Mouse (Mus musculus) C2C12 (cell line): ENCODE results near the gene Sin3a. TPM values are rescaled to one million over a fixed set of nuclear protein-coding genes. Genes with fewer than 3 reads are reported as not detected.

Source experiments
- H3K27me3 ChIP-seq: one replicate; pipeline ENCODE4 v1.6.1; 2011; ENCODE audit not compliant: control insufficient read depth, insufficient read depth, insufficient read length
- H3K36me3 ChIP-seq: one replicate; pipeline ENCODE4 v1.6.1; 2011; ENCODE audit not compliant: control insufficient read depth, insufficient read depth
- H3K4me3 ChIP-seq: one replicate; pipeline ENCODE4 v1.5.1; 2011; ENCODE audit warnings: mild to moderate bottlenecking, control low read depth; ENCODE audit not compliant: poor library complexity, insufficient read depth, severe bottlenecking
- H3K79me2 ChIP-seq: one replicate; pipeline ENCODE4 v1.6.1; 2011; ENCODE audit not compliant: control insufficient read depth, insufficient read depth
- H3K79me3 ChIP-seq: one replicate; pipeline ENCODE4 v1.6.1; 2011; ENCODE audit warnings: low read depth, control low read depth
- H3ac ChIP-seq: one replicate; pipeline ENCODE3; 2011; ENCODE audit warnings: low read depth; ENCODE audit not compliant: control insufficient read depth, insufficient read length
- CEBPB ChIP-seq: IDR thresholded peaks from one replicate; pipeline ENCODE4 v1.6.1; 2011; ENCODE audit warnings: low read depth, mild to moderate bottlenecking, control low read depth, moderate library complexity
- CTCF ChIP-seq: IDR thresholded peaks from one replicate; pipeline ENCODE4 v1.5.1; 2011; ENCODE audit not compliant: control insufficient read depth, insufficient read depth, insufficient read length
- FOSL1 ChIP-seq: IDR thresholded peaks from one replicate; pipeline ENCODE4 v1.8.0; 2011; ENCODE audit warnings: mild to moderate bottlenecking, low read length; ENCODE audit not compliant: poor library complexity, insufficient read depth, severe bottlenecking
- MAX ChIP-seq: IDR thresholded peaks from one replicate; pipeline ENCODE4 v1.6.1; 2011; ENCODE audit warnings: mild to moderate bottlenecking, control low read depth
- MYOD1 ChIP-seq: IDR thresholded peaks from one replicate; pipeline ENCODE4 v1.6.1; 2011; ENCODE audit warnings: low read depth; ENCODE audit not compliant: control insufficient read depth, insufficient read length
- MYOG ChIP-seq: IDR thresholded peaks from one replicate; pipeline ENCODE4 v1.6.1; 2011; ENCODE audit not compliant: control insufficient read depth, insufficient read length; ENCODE audit errors: extremely low read depth
- USF1 ChIP-seq: IDR thresholded peaks from one replicate; pipeline ENCODE4 v1.6.1; 2011; ENCODE audit warnings: low read depth, mild to moderate bottlenecking, control low read depth, moderate library complexity
- long read RNA-seq, 2 experiments: library from polyadenylated mRNA; unstranded; transcript quantifications; one replicate each; pipeline ENCODE4 v2.0.0; 2019 to 2020
- polyA plus RNA-seq: library from polyadenylated mRNA; unstranded; fragments of >200 nt; fragmentation: generic; extraction: Trizol; gene quantifications from one replicate; pipeline ENCODE4 v1.2.1, GENCODE M21; 2012; ENCODE audit warnings: missing spikeins

Gene Sin3a
- 16.6 TPM for polyA plus RNA-seq
- long read RNA-seq, experiment 1, partial matches to known transcripts: 3 of 7 reads
- long read RNA-seq, experiment 1, other reads (novel, unspliced or antisense): 4 of 7 reads
- long read RNA-seq, experiment 2, full-length matches to known transcripts: 14 of 96 reads
- long read RNA-seq, experiment 2, partial matches to known transcripts: 44 of 96 reads
- long read RNA-seq, experiment 2, other reads (novel, unspliced or antisense): 38 of 96 reads

DNA sequence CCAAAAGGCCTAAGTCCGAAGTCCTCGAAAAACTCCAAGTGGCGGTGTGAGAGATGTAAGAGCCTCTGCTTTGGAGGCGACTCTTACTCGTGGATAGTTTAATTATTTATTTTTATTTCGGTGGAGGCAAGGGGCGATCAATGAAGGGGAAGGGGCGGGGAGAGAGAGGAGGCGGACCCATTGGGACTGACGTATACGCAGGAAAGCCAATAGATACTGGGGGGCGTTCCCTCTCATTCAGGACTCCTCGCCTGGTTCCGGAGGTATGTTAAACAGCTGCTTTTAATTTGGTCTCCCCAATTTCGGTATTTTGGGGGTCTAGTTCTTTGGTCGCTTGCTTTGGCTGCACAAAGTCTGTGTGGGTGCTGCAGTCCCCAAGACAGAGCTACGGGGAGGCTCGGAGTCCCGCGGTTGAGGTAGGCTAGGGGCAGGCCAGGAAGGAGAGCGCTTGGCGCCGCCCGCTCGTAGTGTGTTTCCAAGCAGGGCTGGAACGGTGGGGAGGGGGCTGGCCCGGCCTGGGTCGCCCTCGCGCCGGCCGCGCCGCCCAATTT lies at the start of gene Sin3a:
Sin3a (plus strand) TSS at position 240 of the 551 bp plus-strand sequence.
- no peaks in the 10 kb centered on the region for H3K36me3 ChIP-seq
- peaks cover 11% of the 10 kb centered on the region for H3K79me2 ChIP-seq
- peaks cover 2% of the 10 kb centered on the region for H3K79me3 ChIP-seq
- TF ChIP-seq USF1 (no peak), CEBPB (no peak), MYOD1 (no peak), MYOG (no peak), MAX (no peak), CTCF (no peak), FOSL1 (no peak)
- H3ac ChIP-seq: peak within 1 kb of the TSS; percentile 85
- H3K27me3 ChIP-seq: no peaks in the 10 kb centered on the region
- H3K4me3 ChIP-seq: peak within 1 kb of the TSS; percentile 65

DNA sequence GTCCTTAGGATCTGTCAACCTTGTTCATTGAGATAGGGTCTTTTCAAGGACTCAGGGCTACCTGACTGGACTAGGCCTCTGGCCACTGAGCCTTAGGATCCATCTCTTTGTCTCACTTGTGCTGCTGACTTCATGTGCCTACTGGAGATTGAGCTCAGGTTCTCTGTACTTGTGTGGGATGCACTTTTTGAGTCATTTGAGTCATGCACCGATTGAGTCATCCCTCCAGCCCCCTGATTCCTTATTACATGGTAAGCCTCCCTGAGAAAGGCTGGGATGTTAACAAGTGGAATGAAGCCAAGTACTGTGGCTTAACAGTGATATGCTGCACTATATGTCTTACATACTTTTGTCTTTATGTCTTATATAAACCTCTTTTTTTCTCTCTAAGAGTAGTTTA lies 40.1 kb upstream of the Sin3a start:
- peaks cover 42% of the 10 kb centered on the region for H3K36me3 ChIP-seq
- no peaks in the 10 kb centered on the region for H3K79me3 ChIP-seq
- H3K4me3 ChIP-seq: no peak overlapping the region

DNA sequence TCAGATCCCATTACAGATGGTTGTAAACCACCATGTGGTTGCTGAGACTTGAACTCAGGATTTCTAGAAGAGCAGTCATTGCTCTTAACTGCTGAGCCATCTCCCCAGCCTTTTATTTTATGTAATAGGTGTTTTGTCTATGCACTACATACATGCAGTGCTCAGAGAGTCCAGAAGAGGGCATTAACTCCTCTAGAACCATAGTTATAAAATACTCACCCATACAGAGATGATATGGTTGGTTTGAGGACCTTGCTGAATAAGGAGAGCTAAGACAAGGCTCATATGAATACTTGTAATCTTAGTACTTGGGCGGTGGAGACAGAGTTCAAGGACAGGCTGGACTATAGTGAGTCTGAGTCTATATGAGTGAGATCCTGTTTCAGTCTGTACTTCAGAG lies 15.6 kb upstream of the Sin3a start:
- Histone ChIP-seq H3K4me3 (no peak overlapping the region), H3ac (no peak overlapping the region), H3K36me3 (peaks cover 44% of the 10 kb centered on the region), H3K27me3 (no peaks in the 10 kb centered on the region), H3K79me2 (no peaks in the 10 kb centered on the region), H3K79me3 (no peaks in the 10 kb centered on the region)
- TF ChIP-seq CEBPB: no peak
- no peak for TF ChIP-seq USF1
- no peak for TF ChIP-seq MAX
- no peak for TF ChIP-seq FOSL1
- TF ChIP-seq CTCF: no peak
- TF ChIP-seq MYOG: no peak
- no peak for TF ChIP-seq MYOD1

More for the DNA sequence above, 40.1 kb upstream of the Sin3a start:
- Histone ChIP-seq H3ac (no peak overlapping the region), H3K27me3 (no peaks in the 10 kb centered on the region), H3K79me2 (no peaks in the 10 kb centered on the region)
- no peak for TF ChIP-seq MYOD1
- no peak for TF ChIP-seq MYOG
- no peak for TF ChIP-seq CTCF
- TF ChIP-seq FOSL1: no peak
- TF ChIP-seq CEBPB: no peak
- TF ChIP-seq USF1: no peak

GRCm38 (mm10) chr9:57064164-57064563 lies 7.7 kb upstream of the Sin3a start:
- TF ChIP-seq MYOD1 (no peak), MAX (no peak), CTCF (no peak)
- Histone ChIP-seq H3ac (no peak overlapping the region), H3K36me3 (peaks cover 15% of the 10 kb centered on the region), H3K79me3 (no peaks in the 10 kb centered on the region), H3K27me3 (no peaks in the 10 kb centered on the region), H3K4me3 (no peak overlapping the region), H3K79me2 (no peaks in the 10 kb centered on the region)

DNA sequence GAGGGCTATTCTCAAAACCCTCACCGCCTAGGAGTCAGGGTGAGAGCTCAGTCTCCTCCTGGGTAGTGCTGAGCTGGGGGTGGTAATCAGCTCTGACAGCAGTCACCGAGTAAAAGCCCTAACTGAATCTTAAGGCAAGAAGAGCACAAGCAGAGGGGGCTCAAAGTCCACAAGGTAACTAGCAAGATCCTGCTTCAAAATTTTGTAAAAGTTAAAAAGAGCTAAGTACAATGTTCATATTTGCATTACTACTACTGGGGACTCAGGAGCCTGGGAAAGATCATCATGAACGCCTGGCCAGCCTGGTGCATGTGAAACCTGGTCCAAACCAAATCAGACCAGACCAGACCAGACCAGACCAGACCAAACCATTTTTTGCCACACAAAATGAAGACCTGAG lies 3.6 kb upstream of the Sin3a start:
- Histone ChIP-seq H3K79me2 (no peaks in the 10 kb centered on the region), H3K79me3 (no peaks in the 10 kb centered on the region), H3ac (no peak overlapping the region), H3K27me3 (no peaks in the 10 kb centered on the region), H3K4me3 (no peak overlapping the region), H3K36me3 (peaks cover 7% of the 10 kb centered on the region)
- TF ChIP-seq USF1 (no peak), MYOD1 (no peak), MYOG (no peak), CTCF (no peak), MAX (no peak), FOSL1 (no peak), CEBPB (no peak)

GRCm38 (mm10) chr9:57070262-57070661 lies 1.6 kb upstream of the Sin3a start:
- peaks cover 11% of the 10 kb centered on the region for H3K79me2 ChIP-seq
- no peak overlapping the region for H3ac ChIP-seq
- no peaks in the 10 kb centered on the region for H3K36me3 ChIP-seq
- no peak overlapping the region for H3K4me3 ChIP-seq
- no peaks in the 10 kb centered on the region for H3K27me3 ChIP-seq
- peaks cover 2% of the 10 kb centered on the region for H3K79me3 ChIP-seq
- TF ChIP-seq MAX (no peak), FOSL1 (no peak), MYOD1 (no peak), CTCF (no peak), USF1 (no peak), MYOG (no peak), CEBPB (no peak)
